Mouse (Mus musculus): ENCODE data around the gene Slc2a13. TPM values are rescaled to one million over a fixed set of nuclear protein-coding genes. Genes with fewer than 3 reads are reported as not detected.
A peak's percentile ranks its signal among the peaks of the same experiment; 100 is the strongest.

The Slc2a13 gene
- polyA plus RNA-seq, 1 experiment from 2014 or later: 0.15 TPM

GRCm38 (mm10) chr15:91334416-91334900 lies 238.6 kb downstream of the Slc2a13 start:
- no peak for TF ChIP-seq CTCF (IDR thresholded peaks at IDR 0.05)
- POLR2A ChIA-PET: no interaction called here
- no peak for DNase-seq (ENCODE audit: low read depth, low spot score)
- no peak for ATAC-seq
- CTCF ChIA-PET: no interaction called here
- in situ Hi-C loops (cut with MboI; ENCODE audit: low pct_unique_long_range_greater_than_20kb): no loop called here
- no peaks in the 10 kb centered on the region for H3K27me3 ChIP-seq

DNA sequence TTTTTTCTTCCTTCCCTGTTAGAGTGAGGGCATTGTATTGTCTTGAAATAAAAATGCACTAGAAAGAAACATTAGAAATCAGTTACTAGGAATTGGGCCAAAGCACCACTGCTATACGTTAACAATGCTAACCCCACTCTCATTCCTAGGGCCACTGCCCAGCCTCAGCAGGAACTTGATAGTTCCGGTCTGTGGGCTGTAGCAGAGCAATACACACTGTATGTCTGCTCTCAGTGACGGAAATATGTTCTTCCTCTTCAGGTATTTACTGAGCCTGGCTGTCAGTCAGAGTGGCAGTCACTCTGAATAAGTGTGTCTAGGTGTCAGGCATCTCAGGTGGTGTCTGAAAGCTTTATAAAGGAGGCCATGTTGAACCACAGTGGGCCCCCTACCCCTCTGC lies 245.3 kb downstream of the Slc2a13 start:
- DNase-seq (ENCODE audit: low read depth, low spot score) (no peak), ATAC-seq (no peak)
- ChIA-PET POLR2A (no interaction called here), CTCF (no interaction called here)
- no peaks in the 10 kb centered on the region for H3K27me3 ChIP-seq
- in situ Hi-C loops (cut with MboI; ENCODE audit: low pct_unique_long_range_greater_than_20kb): no loop called here
- TF ChIP-seq CTCF (IDR thresholded peaks at IDR 0.05): no peak

- H3K27me3 ChIP-seq: no peaks in the 10 kb centered on the region
- POLR2A ChIA-PET: no interaction called here
- ATAC-seq: no peak
- no peak for TF ChIP-seq CTCF (IDR thresholded peaks at IDR 0.05)
- CTCF ChIA-PET: no interaction called here
- in situ Hi-C loops (cut with MboI; ENCODE audit: low pct_unique_long_range_greater_than_20kb): no loop called here
- DNase-seq (ENCODE audit: low read depth, low spot score): no peak
Measured at GRCm38 (mm10) chr15:91327023-91327422, 246.0 kb downstream of the Slc2a13 start.

- DNase-seq (ENCODE audit: low read depth, low spot score) (no peak), ATAC-seq (no peak)
- ChIA-PET POLR2A (no interaction called here), CTCF (interaction anchor here (0.8 to 2.2 kb wide), 2 partner anchors 9 to 387 kb away, joined by 3 to 8 read pairs; no protein-coding TSS in a partner anchor)
- TF ChIP-seq CTCF (IDR thresholded peaks at IDR 0.05): peak; percentile 80
- in situ Hi-C loops (cut with MboI; ENCODE audit: low pct_unique_long_range_greater_than_20kb): no loop called here
- H3K27me3 ChIP-seq: no peaks in the 10 kb centered on the region
Measured at GRCm38 (mm10) chr15:91319376-91319775, 253.7 kb downstream of the Slc2a13 start.

DNA sequence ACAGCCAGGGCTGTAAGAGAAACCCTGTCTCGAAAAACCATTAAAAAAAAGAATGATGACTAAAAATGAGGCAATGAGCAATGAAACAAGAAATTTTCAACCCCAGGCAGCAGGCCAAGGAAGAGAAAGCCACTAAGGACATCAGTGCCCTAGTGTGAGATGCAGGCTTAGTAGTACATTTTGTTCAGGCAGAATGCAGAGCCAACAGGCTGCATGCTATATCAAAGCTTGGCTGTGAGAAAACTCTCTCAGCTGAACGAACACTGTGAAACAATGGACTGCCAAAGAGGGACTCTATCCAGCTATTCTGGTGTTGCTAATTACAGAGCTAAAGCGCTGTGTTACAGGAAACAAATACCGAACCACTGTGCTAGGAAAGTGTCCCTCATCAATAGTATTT lies 256.1 kb downstream of the Slc2a13 start:
- TF ChIP-seq CTCF (IDR thresholded peaks at IDR 0.05): no peak
- CTCF ChIA-PET: interaction anchor here (1.2 to 2.1 kb wide), 2 partner anchors 10 to 15 kb away, joined by 4 to 6 read pairs; no protein-coding TSS in a partner anchor
- H3K27me3 ChIP-seq: no peaks in the 10 kb centered on the region
- ATAC-seq (no peak), DNase-seq (ENCODE audit: low read depth, low spot score) (no peak)
- POLR2A ChIA-PET: no interaction called here
- in situ Hi-C loops (cut with MboI; ENCODE audit: low pct_unique_long_range_greater_than_20kb): no loop called here

- POLR2A ChIA-PET: interaction anchor here (0.5 kb wide), 1 partner anchor 112 kb away, joined by 3 read pairs; no protein-coding TSS in a partner anchor
- no peak for TF ChIP-seq CTCF (IDR thresholded peaks at IDR 0.05)
- no peaks in the 10 kb centered on the region for H3K27me3 ChIP-seq
- CTCF ChIA-PET: no interaction called here
- in situ Hi-C loops (cut with MboI; ENCODE audit: low pct_unique_long_range_greater_than_20kb): no loop called here
- DNase-seq (ENCODE audit: low read depth, low spot score): no peak
- no peak for ATAC-seq
Measured at GRCm38 (mm10) chr15:91314402-91315318, 258.4 kb downstream of the Slc2a13 start.

DNA sequence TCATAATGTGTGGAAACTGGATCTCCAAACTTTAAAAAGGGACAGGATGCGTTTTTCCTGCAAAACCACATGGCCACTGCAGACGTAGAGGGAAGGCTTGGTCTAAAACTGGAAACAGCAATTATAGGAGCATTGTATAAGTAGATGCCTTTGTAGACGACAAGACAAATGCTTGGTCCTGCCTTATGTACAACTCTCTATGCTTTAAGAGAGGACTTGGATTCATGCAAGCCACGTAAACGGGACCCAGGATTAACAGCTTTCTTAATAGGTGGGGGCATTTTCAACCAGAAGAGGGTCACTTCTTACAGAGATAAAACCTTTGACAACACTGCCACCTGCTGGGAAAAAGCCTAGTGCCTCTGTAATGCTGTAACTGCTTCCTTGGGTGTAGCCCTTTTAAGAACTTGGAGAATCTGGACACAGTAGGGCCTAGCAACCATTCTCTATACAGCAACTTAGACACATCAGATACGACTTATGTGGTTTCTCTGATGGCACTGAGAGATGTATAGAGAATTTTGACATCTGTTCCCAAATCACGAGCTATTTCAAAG lies 268.7 kb downstream of the Slc2a13 start:
- ChIA-PET CTCF (interaction anchor here (0.9 to 1.3 kb wide), 2 partner anchors 12 to 21 kb away, joined by 3 to 4 read pairs; no protein-coding TSS in a partner anchor), POLR2A (interaction anchor here (1.1 kb wide), 1 partner anchor 14 kb away, joined by 4 read pairs; no protein-coding TSS in a partner anchor)
- TF ChIP-seq CTCF (IDR thresholded peaks at IDR 0.05): peak; percentile 68
- peaks cover 6% of the 10 kb centered on the region for H3K27me3 ChIP-seq
- ATAC-seq (no peak), DNase-seq (ENCODE audit: low read depth, low spot score) (no peak)
- in situ Hi-C loops (cut with MboI; ENCODE audit: low pct_unique_long_range_greater_than_20kb): loop anchor here (5.0 to 10.0 kb wide), 3 partner anchors 268 to 1070 kb away; partner anchors contain the start of gene Slc2a13

DNA sequence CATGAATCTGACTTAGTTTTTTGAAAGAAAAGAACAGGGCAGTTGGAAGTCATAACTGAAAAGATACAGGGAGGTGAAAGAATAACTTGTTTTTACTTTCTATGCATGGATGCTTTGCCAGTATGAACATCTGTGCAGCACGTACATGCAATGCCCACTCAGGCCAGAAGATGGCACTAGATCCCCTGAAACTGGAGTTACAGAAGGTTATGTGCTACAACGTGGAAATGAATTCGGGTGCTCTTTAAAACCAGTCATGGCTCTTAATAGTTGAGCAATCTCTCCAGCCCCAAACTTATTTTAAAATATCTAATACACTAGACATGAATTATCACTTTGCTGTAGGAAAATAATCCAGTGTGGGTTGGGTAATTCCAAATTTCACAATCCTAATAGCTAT lies 271.7 kb downstream of the Slc2a13 start:
- peaks cover 6% of the 10 kb centered on the region for H3K27me3 ChIP-seq
- TF ChIP-seq CTCF (IDR thresholded peaks at IDR 0.05): peak; percentile 95
- POLR2A ChIA-PET: no interaction called here
- CTCF ChIA-PET: interaction anchor here (0.7 to 2.3 kb wide), 7 partner anchors 8 to 273 kb away, joined by 3 to 11 read pairs (median 4); partner anchors contain the start of gene Slc2a13
- ATAC-seq (peak; percentile 94), DNase-seq (ENCODE audit: low read depth, low spot score) (peak; percentile 37)
- in situ Hi-C loops (cut with MboI; ENCODE audit: low pct_unique_long_range_greater_than_20kb): loop anchor here (5.0 to 10.0 kb wide), 3 partner anchors 271 to 1067 kb away; partner anchors contain the start of gene Slc2a13

DNA sequence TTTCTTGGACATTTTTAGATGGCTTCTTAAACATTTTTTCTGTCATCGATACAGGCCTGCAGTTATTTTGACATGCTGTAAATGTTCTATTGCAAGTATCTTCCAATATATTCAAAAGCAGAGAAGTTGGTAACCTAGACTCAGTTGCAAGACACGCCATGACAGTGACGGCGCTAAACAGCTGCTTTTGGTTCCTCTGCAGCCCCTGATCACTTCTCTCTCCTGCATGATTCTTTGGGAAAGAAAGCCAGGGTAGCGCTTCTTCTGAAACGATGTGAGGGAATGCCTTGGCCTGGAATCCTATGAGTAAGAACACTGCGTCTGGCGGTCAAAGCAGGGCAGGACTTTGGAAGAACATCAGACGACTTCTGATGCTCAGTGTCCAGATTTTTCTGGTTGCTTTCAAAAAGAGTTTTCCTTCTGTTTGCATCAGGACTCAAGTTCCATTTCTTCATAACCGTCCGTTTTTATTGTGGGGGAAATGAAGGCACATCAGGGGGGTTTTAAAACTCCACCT lies 273.7 kb downstream of the Slc2a13 start:
- CTCF ChIA-PET: interaction anchor here (0.7 to 1.2 kb wide), 3 partner anchors 17 to 315 kb away, joined by 3 read pairs; no protein-coding TSS in a partner anchor
- no peak for ATAC-seq
- TF ChIP-seq CTCF (IDR thresholded peaks at IDR 0.05): no peak
- POLR2A ChIA-PET: no interaction called here
- in situ Hi-C loops (cut with MboI; ENCODE audit: low pct_unique_long_range_greater_than_20kb): loop anchor here (5.0 to 10.0 kb wide), 3 partner anchors 132 to 345 kb away; no protein-coding TSS in a partner anchor
- H3K27me3 ChIP-seq: peaks cover 8% of the 10 kb centered on the region
- no peak for DNase-seq (ENCODE audit: low read depth, low spot score)

GRCm38 (mm10) chr15:91283418-91283817 lies 289.6 kb downstream of the Slc2a13 start:
- in situ Hi-C loops (cut with MboI; ENCODE audit: low pct_unique_long_range_greater_than_20kb): no loop called here
- no peak for TF ChIP-seq CTCF (IDR thresholded peaks at IDR 0.05)
- no peaks in the 10 kb centered on the region for H3K27me3 ChIP-seq
- CTCF ChIA-PET: no interaction called here
- POLR2A ChIA-PET: interaction anchor here (0.6 kb wide), 1 partner anchor 1631 kb away, joined by 3 read pairs; no protein-coding TSS in a partner anchor
- DNase-seq (ENCODE audit: low read depth, low spot score): no peak
- ATAC-seq: no peak
